Mouse (Mus musculus) C2C12 (cell line): ENCODE measurements around the gene Eef1akmt1. TPM values are rescaled to one million over a fixed set of nuclear protein-coding genes. Genes with fewer than 3 reads are reported as not detected.

Source experiments
- H3K27me3 ChIP-seq: one replicate; pipeline ENCODE4 v1.6.1; 2011; ENCODE audit not compliant: control insufficient read depth, insufficient read depth, insufficient read length
- H3K36me3 ChIP-seq: one replicate; pipeline ENCODE4 v1.6.1; 2011; ENCODE audit not compliant: control insufficient read depth, insufficient read depth
- H3K4me3 ChIP-seq: one replicate; pipeline ENCODE4 v1.5.1; 2011; ENCODE audit warnings: mild to moderate bottlenecking, control low read depth; ENCODE audit not compliant: poor library complexity, insufficient read depth, severe bottlenecking
- H3K79me2 ChIP-seq: one replicate; pipeline ENCODE4 v1.6.1; 2011; ENCODE audit not compliant: control insufficient read depth, insufficient read depth
- H3K79me3 ChIP-seq: one replicate; pipeline ENCODE4 v1.6.1; 2011; ENCODE audit warnings: low read depth, control low read depth
- H3ac ChIP-seq: one replicate; pipeline ENCODE3; 2011; ENCODE audit warnings: low read depth; ENCODE audit not compliant: control insufficient read depth, insufficient read length
- CEBPB ChIP-seq: IDR thresholded peaks from one replicate; pipeline ENCODE4 v1.6.1; 2011; ENCODE audit warnings: low read depth, mild to moderate bottlenecking, control low read depth, moderate library complexity
- CTCF ChIP-seq: IDR thresholded peaks from one replicate; pipeline ENCODE4 v1.5.1; 2011; ENCODE audit not compliant: control insufficient read depth, insufficient read depth, insufficient read length
- FOSL1 ChIP-seq: IDR thresholded peaks from one replicate; pipeline ENCODE4 v1.8.0; 2011; ENCODE audit warnings: mild to moderate bottlenecking, low read length; ENCODE audit not compliant: poor library complexity, insufficient read depth, severe bottlenecking
- MAX ChIP-seq: IDR thresholded peaks from one replicate; pipeline ENCODE4 v1.6.1; 2011; ENCODE audit warnings: mild to moderate bottlenecking, control low read depth
- MYOD1 ChIP-seq: IDR thresholded peaks from one replicate; pipeline ENCODE4 v1.6.1; 2011; ENCODE audit warnings: low read depth; ENCODE audit not compliant: control insufficient read depth, insufficient read length
- MYOG ChIP-seq: IDR thresholded peaks from one replicate; pipeline ENCODE4 v1.6.1; 2011; ENCODE audit not compliant: control insufficient read depth, insufficient read length; ENCODE audit errors: extremely low read depth
- USF1 ChIP-seq: IDR thresholded peaks from one replicate; pipeline ENCODE4 v1.6.1; 2011; ENCODE audit warnings: low read depth, mild to moderate bottlenecking, control low read depth, moderate library complexity
- polyA plus RNA-seq: library from polyadenylated mRNA; unstranded; fragments of >200 nt; fragmentation: generic; extraction: Trizol; gene quantifications from one replicate; pipeline ENCODE4 v1.2.1, GENCODE M21; 2012; ENCODE audit warnings: missing spikeins

The Eef1akmt1 gene
- polyA plus RNA-seq, 1 experiment: 74.0 TPM

DNA sequence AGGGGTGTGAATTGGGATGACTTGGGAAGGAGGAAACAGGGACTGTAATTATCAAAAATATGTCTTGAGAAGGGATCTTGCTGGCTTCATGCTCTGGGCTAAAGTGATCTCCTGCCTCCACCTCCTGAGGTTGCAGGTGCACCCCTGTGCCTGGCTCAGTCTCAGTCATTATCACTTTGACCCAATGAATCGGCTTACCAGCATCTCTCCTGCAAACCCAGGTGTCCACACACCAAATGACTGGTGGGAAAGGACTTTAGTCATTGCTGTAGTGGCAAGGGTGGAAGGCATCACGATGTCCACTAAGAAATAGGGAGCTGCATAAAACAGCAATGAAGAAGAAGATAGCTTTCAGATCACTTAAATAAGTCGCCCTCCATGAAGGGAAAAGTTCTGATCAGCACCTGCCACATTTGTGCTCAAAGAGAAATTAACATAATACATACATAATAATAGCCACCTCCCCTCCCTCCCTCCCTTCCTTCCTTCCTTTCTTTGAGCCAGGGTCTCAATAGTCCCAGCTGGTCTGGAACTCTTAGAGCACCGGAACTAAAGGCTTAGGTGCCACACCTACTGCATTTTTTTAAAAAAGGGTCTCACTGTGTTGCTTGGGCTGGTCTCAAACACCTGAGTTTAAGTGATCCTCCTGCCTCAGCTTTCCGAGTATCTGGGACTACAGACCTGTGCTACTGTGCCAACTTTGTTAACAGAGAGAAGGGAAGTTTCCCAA, 41.5 kb downstream of the Eef1akmt1 start:
- Histone ChIP-seq H3K27me3 (peaks cover 13% of the 10 kb centered on the region), H3K4me3 (no peak overlapping the region), H3K36me3 (no peaks in the 10 kb centered on the region), H3ac (no peak overlapping the region), H3K79me3 (no peaks in the 10 kb centered on the region), H3K79me2 (no peaks in the 10 kb centered on the region)
- no peak for TF ChIP-seq MYOG
- no peak for TF ChIP-seq MAX
- no peak for TF ChIP-seq FOSL1
- no peak for TF ChIP-seq CEBPB
- TF ChIP-seq CTCF: no peak
- TF ChIP-seq MYOD1: no peak
- TF ChIP-seq USF1: no peak

DNA sequence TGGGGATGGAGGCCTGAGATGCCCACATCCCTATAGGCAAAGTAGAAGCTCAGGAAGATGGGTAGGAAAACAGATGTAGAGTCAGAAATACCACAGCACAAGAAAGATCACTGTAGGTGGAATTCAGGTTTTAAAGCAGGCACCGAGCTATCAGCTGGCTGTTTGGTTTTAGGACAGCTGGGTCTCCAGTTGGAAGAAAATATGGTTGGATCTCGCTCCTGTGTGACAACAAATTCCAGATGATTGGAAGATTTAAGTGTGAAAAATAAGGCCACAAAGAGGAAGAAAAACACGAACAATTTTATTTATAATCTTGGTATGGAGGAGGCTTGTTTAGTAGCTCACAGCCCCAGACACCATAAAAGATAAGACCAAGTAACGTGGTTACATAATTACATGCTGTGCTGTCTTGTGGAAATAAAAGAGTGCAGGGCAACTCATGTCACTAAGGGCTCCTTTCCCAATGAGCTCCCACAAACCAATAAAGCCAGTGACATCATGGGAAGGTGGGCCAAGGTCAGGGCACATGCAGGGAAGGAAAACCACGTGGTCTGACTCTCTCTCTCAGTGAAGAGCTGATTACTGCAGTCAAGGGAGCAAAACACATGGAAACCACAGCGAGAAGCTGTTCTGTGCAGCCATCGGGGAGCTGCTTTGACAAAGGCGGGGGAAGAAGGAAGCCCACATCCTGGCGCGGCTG, 42.2 kb downstream of the Eef1akmt1 start:
- H3K4me3 ChIP-seq: no peak overlapping the region
- TF ChIP-seq MAX: no peak

DNA sequence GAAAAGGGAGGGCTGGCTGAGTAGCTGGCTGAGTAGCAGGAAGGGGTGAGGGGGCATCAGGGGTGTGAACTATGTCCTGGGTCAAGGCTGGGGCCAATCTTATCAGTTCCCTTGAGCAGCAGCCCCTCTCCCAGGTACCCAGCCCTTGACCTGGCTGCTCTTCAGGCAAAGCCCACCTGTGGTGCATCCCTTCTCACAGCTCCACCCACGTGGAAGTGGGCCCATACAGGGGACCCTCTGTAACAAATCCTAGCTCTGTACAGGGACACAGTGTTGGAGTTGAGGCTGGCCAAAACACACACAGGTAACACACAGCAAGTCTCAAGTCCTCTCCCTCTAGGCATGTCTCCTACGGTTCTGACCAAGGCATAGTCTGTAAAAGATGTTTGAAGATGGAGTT, 43.8 kb downstream of the Eef1akmt1 start:
- no peak overlapping the region for H3K4me3 ChIP-seq
- no peak overlapping the region for H3ac ChIP-seq
- no peaks in the 10 kb centered on the region for H3K36me3 ChIP-seq
- TF ChIP-seq MYOG: no peak
- TF ChIP-seq MYOD1: no peak
- no peak for TF ChIP-seq USF1
- TF ChIP-seq CTCF: no peak
- TF ChIP-seq MAX: no peak
- TF ChIP-seq FOSL1: no peak
- TF ChIP-seq CEBPB: no peak
- H3K27me3 ChIP-seq: peaks cover 13% of the 10 kb centered on the region
- H3K79me3 ChIP-seq: no peaks in the 10 kb centered on the region
- H3K79me2 ChIP-seq: no peaks in the 10 kb centered on the region

More for the DNA sequence above, 42.2 kb downstream of the Eef1akmt1 start:
- Histone ChIP-seq H3K79me3 (no peaks in the 10 kb centered on the region), H3K36me3 (no peaks in the 10 kb centered on the region), H3ac (no peak overlapping the region), H3K27me3 (peaks cover 13% of the 10 kb centered on the region), H3K79me2 (no peaks in the 10 kb centered on the region)

DNA sequence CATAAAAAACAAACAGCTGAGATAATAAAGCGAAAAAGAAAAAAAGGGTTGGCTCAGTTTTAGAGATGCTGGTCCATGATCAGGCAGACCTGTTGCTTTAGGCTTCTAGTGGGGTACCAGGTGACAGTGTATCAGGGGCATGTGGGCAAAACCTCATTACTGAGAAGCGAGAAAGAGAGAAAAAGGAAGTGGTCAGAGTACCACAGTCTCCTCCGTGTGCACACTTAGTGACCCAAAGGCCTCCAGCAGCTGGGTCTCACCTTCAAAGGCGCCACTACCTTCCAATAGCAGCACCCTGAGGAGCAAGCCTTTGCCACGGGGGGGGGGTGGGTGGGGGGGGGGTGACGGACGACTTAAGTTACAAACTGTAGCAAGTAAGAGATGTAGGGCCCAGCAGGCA, 44.3 kb downstream of the Eef1akmt1 start:
- Histone ChIP-seq H3K27me3 (peaks cover 14% of the 10 kb centered on the region), H3K36me3 (no peaks in the 10 kb centered on the region), H3K79me2 (no peaks in the 10 kb centered on the region), H3ac (no peak overlapping the region), H3K79me3 (no peaks in the 10 kb centered on the region), H3K4me3 (no peak overlapping the region)
- no peak for TF ChIP-seq CTCF
- no peak for TF ChIP-seq MYOD1

DNA sequence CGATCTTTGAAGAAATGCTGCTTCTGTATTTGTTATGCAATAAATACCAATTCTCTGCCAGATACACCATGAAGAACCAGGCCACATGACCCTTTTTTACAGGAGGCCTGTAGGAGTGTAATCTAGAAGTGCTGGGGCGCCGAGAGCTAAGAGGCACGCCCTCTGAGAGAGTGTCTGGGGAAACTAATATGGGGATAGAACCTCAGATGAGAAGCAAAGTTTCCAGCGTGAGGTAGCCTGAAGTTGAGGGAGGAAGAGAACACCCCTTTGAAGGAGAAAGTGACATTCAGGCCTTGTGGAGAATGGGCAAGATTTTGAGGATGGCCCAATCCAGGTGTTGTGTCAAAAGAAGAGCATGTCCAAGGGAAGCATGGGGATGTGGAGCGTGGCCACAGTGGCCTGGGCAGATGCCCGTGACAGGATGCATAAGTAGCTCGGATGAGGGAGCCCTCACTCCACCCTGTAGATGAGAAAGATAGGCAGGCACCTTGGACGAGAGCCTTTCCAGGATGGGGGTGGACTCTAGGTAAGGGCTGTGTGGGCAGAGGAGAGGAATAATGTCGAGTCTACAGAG, 45.3 kb downstream of the Eef1akmt1 start:
- no peaks in the 10 kb centered on the region for H3K79me2 ChIP-seq
- H3ac ChIP-seq: no peak overlapping the region
- H3K4me3 ChIP-seq: no peak overlapping the region
- no peaks in the 10 kb centered on the region for H3K79me3 ChIP-seq
- no peak for TF ChIP-seq CEBPB
- TF ChIP-seq MAX: no peak
- H3K36me3 ChIP-seq: no peaks in the 10 kb centered on the region
- peaks cover 14% of the 10 kb centered on the region for H3K27me3 ChIP-seq

DNA sequence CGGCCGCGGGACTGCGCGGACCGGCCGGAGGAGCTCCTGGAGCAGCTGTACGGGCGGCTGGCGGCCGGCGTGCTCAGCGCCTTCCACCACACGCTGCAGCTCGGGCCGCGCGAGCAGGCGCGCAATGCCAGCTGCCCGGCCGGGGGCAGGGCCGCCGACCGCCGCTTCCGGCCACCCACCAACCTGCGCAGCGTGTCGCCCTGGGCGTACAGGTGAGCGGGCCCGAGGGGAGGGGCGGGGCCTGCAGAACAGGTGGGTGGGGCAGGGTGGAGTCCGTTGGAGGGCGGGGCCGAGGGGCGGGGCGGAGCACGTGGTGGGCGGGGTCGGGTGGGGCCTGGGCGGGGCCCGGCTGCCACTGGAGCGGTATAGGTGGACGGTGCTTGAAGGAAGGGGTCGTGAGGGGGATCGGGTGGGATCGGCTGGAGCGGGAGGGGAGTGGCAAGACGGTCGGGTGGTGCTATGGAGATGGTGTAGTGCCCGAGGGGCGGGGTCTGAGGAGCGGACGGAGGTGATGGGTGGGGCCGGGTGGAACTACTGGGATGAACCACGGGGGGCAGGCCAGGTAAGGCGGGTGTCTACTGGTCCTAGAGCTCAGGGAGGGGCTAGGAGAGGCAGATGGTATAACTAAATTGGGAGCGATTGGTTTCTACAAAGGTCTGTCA, 45.9 kb downstream of the Eef1akmt1 start:
- H3K79me3 ChIP-seq: no peaks in the 10 kb centered on the region
- peaks cover 14% of the 10 kb centered on the region for H3K27me3 ChIP-seq
- peak overlapping the region; percentile 49 for H3ac ChIP-seq
- TF ChIP-seq CTCF (no peak), USF1 (no peak), MYOD1 (no peak), MAX (no peak), FOSL1 (no peak), MYOG (no peak), CEBPB (no peak)
- peak overlapping the region; percentile 23 for H3K4me3 ChIP-seq
- no peaks in the 10 kb centered on the region for H3K79me2 ChIP-seq
- H3K36me3 ChIP-seq: no peaks in the 10 kb centered on the region
